Mouse (Mus musculus) R1 (cell line): ENCODE measurements at regions not wholly inside any gene's neighbourhood (a gene's known extent, or its start where the extent isn't known, plus 50 kb on each side); places are given as distances from the start of the nearest gene placed in this dataset.
"Not testable (repeated sequence)": the region's sequence is repeated elsewhere in the genome, so short reads cannot be mapped to it uniquely, and the experiment has no call there.

Experiments
- DNase-seq: peaks from one replicate; pipeline ENCODE4 v3.0.0-alpha.2; 2018; ENCODE audit warnings: low read depth, low spot score

DNA sequence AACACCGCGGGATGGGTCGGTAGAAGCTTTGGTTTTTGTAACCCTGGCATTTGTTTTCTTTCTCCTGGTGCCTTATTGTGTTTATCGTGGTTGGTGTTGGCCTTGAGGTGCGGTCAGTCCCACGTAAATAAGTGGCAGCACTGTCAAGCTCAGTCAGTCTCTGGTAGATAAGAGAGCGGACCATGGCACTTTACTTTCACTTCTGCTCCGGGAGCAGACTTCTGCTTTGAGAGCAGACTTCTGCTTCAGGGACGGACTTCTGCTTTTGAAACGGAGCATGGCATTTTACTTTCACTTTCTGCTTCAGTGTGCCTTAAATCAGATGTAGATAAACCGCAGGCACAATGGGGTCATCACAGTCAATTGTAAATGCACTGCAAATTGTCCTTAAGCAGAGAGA is 54.3 kb upstream of the Ccdc66 start:
- DNase-seq: not testable (repeated sequence)

DNA sequence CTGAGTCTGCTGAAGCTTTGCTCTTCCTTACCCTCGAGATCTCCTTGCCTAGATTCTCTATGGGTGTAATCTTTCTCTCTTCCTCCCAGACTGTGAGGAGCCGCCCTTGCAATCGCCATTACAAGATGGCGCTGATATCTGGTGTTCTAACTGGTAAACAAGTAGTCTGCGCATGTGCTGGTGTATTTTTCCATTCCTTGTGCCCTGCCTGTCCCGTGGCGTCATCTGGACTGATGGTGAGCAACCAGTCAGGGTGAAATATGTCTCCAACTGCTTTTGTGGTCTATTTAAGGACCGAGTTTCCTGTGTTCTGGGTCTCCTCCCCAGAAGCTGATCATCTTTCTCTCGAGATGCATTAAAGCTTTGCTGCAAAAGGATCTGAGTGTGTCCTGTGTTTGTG is 53.7 kb upstream of the Ccdc66 start:
- not testable (repeated sequence) for DNase-seq

GRCm38 (mm10) chr14:27560434-27560833 is 52.2 kb upstream of the Ccdc66 start:
- peak; percentile 87 for DNase-seq

- no peak for DNase-seq
Observed at GRCm38 (mm10) chr14:27558794-27559491, 50.7 kb upstream of the Ccdc66 start.
